Mouse (Mus musculus) neural tube, embryonic 12.5 days (tissue): Measurements from ENCODE around the gene Eif1ad. TPM values are rescaled to one million over a fixed set of nuclear protein-coding genes. Genes with fewer than 3 reads are reported as not detected.

Experiments used
- polyA plus RNA-seq: library from polyadenylated mRNA; unstranded; fragments of >200 nt; fragmentation: Nextera tagmentation; extraction: Ambion mirVana; gene quantifications from 2 replicates; pipeline ENCODE4 v1.2.1, GENCODE M21; 2016

The Eif1ad gene
- polyA plus RNA-seq, 1 experiment from 2014 or later: 70.9 TPM

Other genes starting within 250 kb of the Eif1ad start
- gene Klc2, start 248.2 kb upstream of the Eif1ad start, polyA plus RNA-seq: 62.6 and 63.1 TPM in 2 replicates
- gene Pacs1, start 93.6 kb upstream of the Eif1ad start, polyA plus RNA-seq: 28.9 and 35.0 TPM in 2 replicates
- gene Sf3b2, start 71.3 kb upstream of the Eif1ad start, polyA plus RNA-seq: 351 and 381 TPM in 2 replicates
- 18.6 and 19.4 TPM in 2 replicates for gene Gal3st3, start 68.4 kb upstream of the Eif1ad start, polyA plus RNA-seq
- gene Catsper1, start 31.0 kb upstream of the Eif1ad start, polyA plus RNA-seq: not detected in 2 replicates
- 3.9 and 4.1 TPM in 2 replicates for gene Cst6, start 17.2 kb upstream of the Eif1ad start, polyA plus RNA-seq
- gene Banf1, start 427 bp downstream of the Eif1ad start, polyA plus RNA-seq: 344 and 354 TPM in 2 replicates
- gene Sart1, start 22.0 kb downstream of the Eif1ad start, polyA plus RNA-seq: 110 and 112 TPM in 2 replicates
- gene Tsga10ip, start 35.8 kb downstream of the Eif1ad start, polyA plus RNA-seq: 0.24 and 0.25 TPM in 2 replicates
- gene Drap1, start 58.2 kb downstream of the Eif1ad start, polyA plus RNA-seq: 270 and 298 TPM in 2 replicates
- gene AI837181, start 58.4 kb downstream of the Eif1ad start, polyA plus RNA-seq: 61.2 and 65.4 TPM in 2 replicates
- gene Fosl1, start 80.8 kb downstream of the Eif1ad start, polyA plus RNA-seq: not detected in 2 replicates
- 12.9 and 13.0 TPM in 2 replicates for gene Ccdc85b, start 91.2 kb downstream of the Eif1ad start, polyA plus RNA-seq
- 142 and 145 TPM in 2 replicates for gene Fibp, start 93.9 kb downstream of the Eif1ad start, polyA plus RNA-seq
- 3.3 and 4.2 TPM in 2 replicates for gene Ctsw, start 101.8 kb downstream of the Eif1ad start, polyA plus RNA-seq
- 58.3 and 60.3 TPM in 2 replicates for gene Efemp2, start 107.2 kb downstream of the Eif1ad start, polyA plus RNA-seq
- gene Mus81, start 121.7 kb downstream of the Eif1ad start, polyA plus RNA-seq: 44.6 and 47.9 TPM in 2 replicates
- 3,361 and 3,377 TPM in 2 replicates for gene Cfl1, start 123.7 kb downstream of the Eif1ad start, polyA plus RNA-seq
- 0.32 and 0.46 TPM in 2 replicates for gene 1700020D05Rik, start 137.0 kb downstream of the Eif1ad start, polyA plus RNA-seq
- gene Snx32, start 143.8 kb downstream of the Eif1ad start, polyA plus RNA-seq: 43.1 and 47.1 TPM in 2 replicates
- 0.29 and 0.32 TPM in 2 replicates for gene Ovol1, start 193.9 kb downstream of the Eif1ad start, polyA plus RNA-seq
- gene Ap5b1, start 201.3 kb downstream of the Eif1ad start, polyA plus RNA-seq: 2.5 and 2.8 TPM in 2 replicates
- 140 and 148 TPM in 2 replicates for gene Rnaseh2c, start 235.1 kb downstream of the Eif1ad start, polyA plus RNA-seq
- gene Kat5, start 243.5 kb downstream of the Eif1ad start, polyA plus RNA-seq: 67.4 and 73.3 TPM in 2 replicates